Mouse (Mus musculus) MEL (cell line): ENCODE measurements at regions not wholly inside any gene's neighbourhood (a gene's known extent, or its start where the extent isn't known, plus 50 kb on each side); places are given as distances from the start of the nearest gene placed in this dataset.

ENCODE experiments used
- DNase-seq: peaks from one replicate; pipeline ENCODE4 v3.0.0; 2011; ENCODE audit warnings: low read depth, low spot score
- H3K27ac ChIP-seq: 2 replicates; pipeline ENCODE4 v1.5.1; 2012; ENCODE audit warnings: low read depth, mild to moderate bottlenecking, control low read depth, low read length, moderate library complexity; ENCODE audit not compliant: control insufficient read depth
- H3K27me3 ChIP-seq, 2 experiments: fragments of 150-350 bp in 1 of 2; sonication (generic) in 1 of 2; 2 replicates each; pipeline ENCODE4 v1.6.1; 2012; ENCODE audit warnings: low read length in 2 of 2, mild to moderate bottlenecking in 2 of 2, improper control_type of control experiment in 1 of 2, moderate library complexity in 1 of 2; ENCODE audit not compliant: insufficient read depth in 2 of 2, control insufficient read depth in 1 of 2
- H3K36me3 ChIP-seq, 2 experiments: 2 replicates each; pipeline ENCODE4 v1.6.1; 2012 to 2014; ENCODE audit warnings: low read length in 2 of 2, improper control_type of control experiment in 1 of 2, inconsistent platforms in 1 of 2, mild to moderate bottlenecking in 1 of 2; ENCODE audit not compliant: insufficient read depth in 2 of 2, control insufficient read depth in 1 of 2
- H3K4me1 ChIP-seq, 2 experiments: fragments of 150-350 bp in 1 of 2; sonication (generic) in 1 of 2; 2 replicates each; pipeline ENCODE4 v1.6.1; 2012; ENCODE audit warnings: low read length in 2 of 2, improper control_type of control experiment in 1 of 2, mild to moderate bottlenecking in 1 of 2; ENCODE audit not compliant: insufficient read depth in 2 of 2, control insufficient read depth in 1 of 2
- H3K4me3 ChIP-seq, 2 experiments: fragments of 150-350 bp in 1 of 2; sonication (generic) in 1 of 2; 2 replicates each; pipeline ENCODE4 v1.5.1; 2012; ENCODE audit warnings: low read depth in 2 of 2, low read length in 2 of 2, mild to moderate bottlenecking in 2 of 2, moderate library complexity in 2 of 2, control low read depth in 1 of 2, improper control_type of control experiment in 1 of 2; ENCODE audit not compliant: control insufficient read depth in 1 of 2, insufficient read depth in 1 of 2
- H3K79me2 ChIP-seq: 2 replicates; pipeline ENCODE4 v1.6.1; 2012; ENCODE audit warnings: mild to moderate bottlenecking, low read length, moderate library complexity; ENCODE audit not compliant: control insufficient read depth, poor library complexity, insufficient read depth
- H3K9ac ChIP-seq: 2 replicates; pipeline ENCODE4 v1.6.1; 2012; ENCODE audit warnings: low read depth, mild to moderate bottlenecking, control low read depth, low read length, moderate library complexity; ENCODE audit not compliant: control insufficient read depth, poor library complexity, severe bottlenecking
- H3K9me3 ChIP-seq: fragments of 150-350 bp; sonication (generic); replicated peaks from 2 replicates; pipeline ENCODE4 v1.6.1; 2012; ENCODE audit warnings: mild to moderate bottlenecking, low read length, improper control_type of control experiment, moderate library complexity; ENCODE audit not compliant: insufficient read depth
- CHD2 ChIP-seq: IDR thresholded peaks from 2 replicates; pipeline ENCODE4 v1.6.1; 2011; ENCODE audit warnings: low read length, improper control_type of control experiment
- CTCF ChIP-seq, 3 experiments: IDR thresholded peaks in 2 of 3; conservative IDR thresholded peaks in 1 of 3; 2 replicates each; pipeline ENCODE4 v1.5.1; 2011 to 2012; ENCODE audit warnings: low read length in 3 of 3, low read depth in 2 of 3, mild to moderate bottlenecking in 2 of 3, improper control_type of control experiment in 1 of 3, inconsistent platforms in 1 of 3, mixed read lengths in 1 of 3, moderate library complexity in 1 of 3; ENCODE audit not compliant: control insufficient read depth in 1 of 3, insufficient read depth in 1 of 3, poor library complexity in 1 of 3, severe bottlenecking in 1 of 3
- EP300 ChIP-seq, 2 experiments: IDR thresholded peaks; 2 replicates each; pipeline ENCODE4 v1.6.1; 2011; ENCODE audit warnings: improper control_type of control experiment in 2 of 2, low read length in 2 of 2, low read depth in 1 of 2, mild to moderate bottlenecking in 1 of 2
- ETS1 ChIP-seq: IDR thresholded peaks from 2 replicates; pipeline ENCODE4 v1.6.1; 2012; ENCODE audit warnings: low read depth, mild to moderate bottlenecking, inconsistent platforms, low read length, improper control_type of control experiment, moderate library complexity
- GABPA ChIP-seq: IDR thresholded peaks from 2 replicates; pipeline ENCODE4 v1.6.1; 2012; ENCODE audit warnings: low read depth, mild to moderate bottlenecking, inconsistent platforms, low read length, improper control_type of control experiment, moderate library complexity
- HCFC1 ChIP-seq: IDR thresholded peaks from 2 replicates; pipeline ENCODE4 v1.6.1; 2012; ENCODE audit warnings: low read depth, mild to moderate bottlenecking, inconsistent platforms, low read length, improper control_type of control experiment, moderate library complexity
- MAFK ChIP-seq: IDR thresholded peaks from 2 replicates; pipeline ENCODE4 v1.6.1; 2011; ENCODE audit warnings: low read depth, mild to moderate bottlenecking, low read length, improper control_type of control experiment, borderline replicate concordance
- MAZ ChIP-seq: IDR thresholded peaks from 2 replicates; pipeline ENCODE4 v1.6.1; 2012; ENCODE audit warnings: low read depth, mild to moderate bottlenecking, inconsistent platforms, low read length, improper control_type of control experiment
- MEF2A ChIP-seq: IDR thresholded peaks from 2 replicates; pipeline ENCODE4 v1.6.1; 2014; ENCODE audit warnings: low read depth, mild to moderate bottlenecking, inconsistent platforms, low read length, improper control_type of control experiment; ENCODE audit not compliant: poor library complexity, insufficient replicate concordance, severe bottlenecking; ENCODE audit errors: extremely low read depth
- MXI1 ChIP-seq: IDR thresholded peaks from 2 replicates; pipeline ENCODE4 v1.6.1; 2011; ENCODE audit warnings: mild to moderate bottlenecking, low read depth, low read length, improper control_type of control experiment
- MYB ChIP-seq: IDR thresholded peaks from 2 replicates; pipeline ENCODE4 v1.6.1; 2011; ENCODE audit warnings: mild to moderate bottlenecking, low read depth, low read length, improper control_type of control experiment
- MYC ChIP-seq: IDR thresholded peaks from 2 replicates; pipeline ENCODE4 v1.6.1; 2011; ENCODE audit warnings: low read depth, mild to moderate bottlenecking, low read length, improper control_type of control experiment, moderate library complexity
- NELFE ChIP-seq: IDR thresholded peaks from 2 replicates; pipeline ENCODE4 v1.6.1; 2011; ENCODE audit warnings: low read depth, low read length, improper control_type of control experiment
- NRF1 ChIP-seq: IDR thresholded peaks from 2 replicates; pipeline ENCODE4 v1.6.1; 2014; ENCODE audit warnings: low read depth, mild to moderate bottlenecking, inconsistent platforms, low read length, improper control_type of control experiment, moderate library complexity; ENCODE audit not compliant: poor library complexity, insufficient read depth, severe bottlenecking
- POLR2A ChIP-seq, 2 experiments: IDR thresholded peaks; 2 replicates each; pipeline ENCODE4 v1.6.1; 2011 to 2012; ENCODE audit warnings: low read length in 2 of 2, mild to moderate bottlenecking in 2 of 2, control low read depth in 1 of 2, improper control_type of control experiment in 1 of 2, low read depth in 1 of 2, moderate library complexity in 1 of 2; ENCODE audit not compliant: control insufficient read depth in 1 of 2, insufficient read depth in 1 of 2, poor library complexity in 1 of 2
- POLR2AphosphoS2 ChIP-seq: IDR thresholded peaks from 2 replicates; pipeline ENCODE4 v1.6.1; 2011; ENCODE audit warnings: low read length, improper control_type of control experiment
- POLR2AphosphoS5 ChIP-seq: IDR thresholded peaks from 2 replicates; pipeline ENCODE4 v1.6.1; 2012; ENCODE audit warnings: low read depth, borderline replicate concordance, mild to moderate bottlenecking, inconsistent platforms, low read length, moderate library complexity, mixed read lengths
- RAD21 ChIP-seq: IDR thresholded peaks from 2 replicates; pipeline ENCODE4 v1.6.1; 2011; ENCODE audit warnings: mild to moderate bottlenecking, low read depth, low read length, improper control_type of control experiment
- SIN3A ChIP-seq: IDR thresholded peaks from 2 replicates; pipeline ENCODE4 v1.6.1; 2012; ENCODE audit warnings: low read length, improper control_type of control experiment, inconsistent platforms
- TBP ChIP-seq: IDR thresholded peaks from 2 replicates; pipeline ENCODE4 v1.8.0; 2011; ENCODE audit warnings: low read depth, low read length, improper control_type of control experiment
- TCF12 ChIP-seq: IDR thresholded peaks from 2 replicates; pipeline ENCODE4 v1.6.1; 2014; ENCODE audit warnings: low read depth, mild to moderate bottlenecking, inconsistent platforms, low read length, improper control_type of control experiment, moderate library complexity
- UBTF ChIP-seq: IDR thresholded peaks from 2 replicates; pipeline ENCODE4 v1.6.1; 2012; ENCODE audit warnings: low read depth, mild to moderate bottlenecking, inconsistent platforms, low read length, improper control_type of control experiment, moderate library complexity, borderline replicate concordance; ENCODE audit not compliant: insufficient read depth
- ZMIZ1 ChIP-seq: IDR thresholded peaks from 2 replicates; pipeline ENCODE4 v1.6.1; 2012; ENCODE audit warnings: low read depth, mild to moderate bottlenecking, inconsistent platforms, low read length, improper control_type of control experiment, moderate library complexity
- ZNF384 ChIP-seq: IDR thresholded peaks from 2 replicates; pipeline ENCODE4 v1.6.1; 2012; ENCODE audit warnings: low read depth, mild to moderate bottlenecking, inconsistent platforms, low read length, improper control_type of control experiment

DNA sequence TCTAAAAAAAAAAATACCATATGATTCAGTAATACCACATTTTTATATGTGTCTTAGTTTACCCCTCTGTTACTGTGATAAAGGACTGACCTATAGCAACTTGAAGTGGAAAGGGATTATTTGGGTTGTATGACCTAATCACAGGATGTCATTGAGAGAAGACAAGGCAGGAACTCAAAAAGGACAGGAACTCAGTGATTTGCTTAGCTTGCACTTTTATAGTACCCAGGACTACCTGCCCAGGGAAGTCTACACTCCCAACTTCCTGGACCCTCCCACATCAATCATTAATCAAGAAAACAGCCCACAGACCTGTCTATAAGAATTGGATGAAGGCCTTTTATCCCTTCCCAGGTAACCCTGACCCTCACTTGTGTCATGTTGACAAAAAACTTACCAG is 303.0 kb upstream of the Xrcc4 start:
- Histone ChIP-seq H3K27me3 (no peaks in the 10 kb centered on the region), H3K79me2 (no peaks in the 10 kb centered on the region), H3K9ac (no peak overlapping the region), H3K4me3 (no peak overlapping the region), H3K27ac (no peak overlapping the region), H3K4me1 (no peaks in the 10 kb centered on the region)
- no peak for TF ChIP-seq MAFK
- no peak for TF ChIP-seq CTCF (IDR thresholded peaks at IDR 0.05 in 2 of 3, conservative IDR thresholded peaks at IDR 0.05 in 1 of 3; ENCODE audit: control insufficient read depth in 1 of 3, insufficient read depth in 1 of 3, low read depth in 2 of 3, low read length in 3 of 3, poor library complexity in 1 of 3, severe bottlenecking in 1 of 3)
- no peak for TF ChIP-seq POLR2A (IDR thresholded peaks at IDR 0.05; ENCODE audit: control insufficient read depth in 1 of 2, insufficient read depth in 1 of 2, low read depth in 1 of 2, low read length in 2 of 2, poor library complexity in 1 of 2)
- TF ChIP-seq RAD21: no peak
- TF ChIP-seq MEF2A: no peak
- TF ChIP-seq POLR2AphosphoS2: no peak
- no peak for TF ChIP-seq SIN3A
- no peak for TF ChIP-seq ZNF384
- no peak for TF ChIP-seq NRF1
- no peak for TF ChIP-seq UBTF
- no peak for TF ChIP-seq POLR2AphosphoS5
- TF ChIP-seq CHD2: no peak
- TF ChIP-seq, all 39 proteins: peak for 0
- no peak for DNase-seq
- Histone ChIP-seq H3K9me3 (no peaks in the 10 kb centered on the region), H3K36me3 (no peaks in the 10 kb centered on the region)

DNA sequence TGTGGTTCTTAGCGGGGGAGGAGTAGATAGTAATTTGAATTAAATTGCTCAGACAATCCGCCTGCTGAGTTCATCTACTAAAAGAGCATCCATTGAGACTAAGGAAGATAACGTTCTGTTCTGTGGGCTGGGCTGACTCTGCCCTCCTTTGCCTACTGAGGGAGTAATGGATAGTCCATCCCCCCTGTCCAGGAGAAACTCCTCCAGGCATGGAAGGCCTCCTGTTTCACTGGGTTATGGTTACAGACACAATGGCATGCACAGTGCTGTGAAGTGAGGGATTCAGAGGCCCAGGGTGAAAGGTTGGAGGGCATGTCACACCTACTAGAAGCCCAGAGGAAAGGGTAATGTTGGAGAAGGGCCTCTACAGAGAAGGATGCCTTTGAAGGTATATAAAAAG is 287.2 kb upstream of the Xrcc4 start:
- H3K36me3 ChIP-seq: no peaks in the 10 kb centered on the region
- H3K27ac ChIP-seq: no peak overlapping the region
- H3K79me2 ChIP-seq: no peaks in the 10 kb centered on the region
- no peak overlapping the region for H3K9ac ChIP-seq
- no peak overlapping the region for H3K4me3 ChIP-seq
- TF ChIP-seq GABPA (no peak), CTCF (IDR thresholded peaks at IDR 0.05 in 2 of 3, conservative IDR thresholded peaks at IDR 0.05 in 1 of 3; ENCODE audit: control insufficient read depth in 1 of 3, insufficient read depth in 1 of 3, low read depth in 2 of 3, low read length in 3 of 3, poor library complexity in 1 of 3, severe bottlenecking in 1 of 3) (no peak), CHD2 (no peak), TBP (no peak), TCF12 (no peak), MYC (no peak), MYB (no peak), ZMIZ1 (no peak), ETS1 (no peak), ZNF384 (no peak), EP300 (IDR thresholded peaks at IDR 0.05; ENCODE audit: low read depth in 1 of 2, low read length in 2 of 2) (no peak), NELFE (no peak), UBTF (no peak), MAZ (no peak), POLR2AphosphoS5 (no peak), HCFC1 (no peak), MXI1 (no peak)
- H3K27me3 ChIP-seq: no peaks in the 10 kb centered on the region
- DNase-seq: no peak
- no peaks in the 10 kb centered on the region for H3K9me3 ChIP-seq
- no peaks in the 10 kb centered on the region for H3K4me1 ChIP-seq
